Mouse (Mus musculus): ENCODE measurements around the gene Etv4.

DNA sequence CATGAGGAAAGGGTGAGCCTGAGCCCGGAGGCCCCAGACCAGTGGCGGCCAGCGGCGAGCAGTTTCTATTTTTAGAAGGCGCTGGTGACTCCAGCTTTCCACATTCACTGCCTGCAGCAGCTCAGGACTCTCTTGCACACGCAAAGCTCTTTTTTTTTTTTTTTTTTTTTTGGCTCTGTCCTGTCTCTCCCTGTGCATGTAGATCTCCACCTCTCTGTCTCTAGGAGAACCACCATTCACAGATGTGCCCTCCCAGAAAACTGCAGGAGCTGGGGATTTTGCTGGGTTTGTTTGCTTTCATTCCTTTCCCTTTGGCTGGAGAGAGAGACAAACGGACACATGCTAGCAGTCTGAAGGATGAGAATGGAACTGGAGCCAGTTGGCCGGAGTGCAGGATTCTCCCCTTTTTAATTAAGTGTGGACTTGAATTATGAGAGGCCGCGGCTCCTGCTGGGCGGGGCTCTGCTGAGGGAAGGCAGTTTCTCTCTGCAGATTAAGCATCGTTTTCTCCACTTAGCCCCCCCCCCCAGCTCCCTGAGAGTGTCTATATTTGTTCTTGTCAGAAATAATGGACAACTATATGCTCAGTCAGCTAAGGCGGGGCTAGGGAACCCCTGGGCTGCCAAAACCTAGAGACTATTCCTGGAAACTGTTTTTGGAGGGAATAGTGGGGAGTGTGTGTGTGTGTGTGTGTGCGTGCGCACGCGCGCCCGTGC is 5.8 kb upstream of the Etv4 start:
- no peak for TF ChIP-seq CTCF (IDR thresholded peaks at IDR 0.05; ENCODE audit: control insufficient read depth, insufficient read depth, low read length)
- no peak for TF ChIP-seq POLR2A (IDR thresholded peaks at IDR 0.05; ENCODE audit: borderline replicate concordance, control insufficient read depth, low read depth, low read length)

All from bone marrow, adult 2 months (tissue).